Comparison of ENCODE assay signal across 19 mouse cellular contexts in genomic region chr9:41745979-41746647, GRCm38 (mm10).
"Had no signal": no experiment of that assay in that cellular context is flagged by ENCODE, and none has a peak within 500 bp of the region (broad histone marks: within the 10 kb centered on the region; RNA-seq: fewer than 3 reads in every experiment).

No protein-coding gene starts in this region.

- H3K27ac ChIP-seq: kidney, postnatal 0 days; left cerebral cortex, adult 2 months; limb, embryonic 12.5 days; limb, embryonic 15.5 days; liver, embryonic 14.5 days; macrophage; midbrain, embryonic 10.5 days; midbrain, embryonic 13.5 days; neural tube, embryonic 13.5 days had no signal

- ATAC-seq: hindbrain, embryonic 16.5 days; liver, postnatal 0 days; lung, postnatal 0 days; midbrain, embryonic 13.5 days; midbrain, embryonic 16.5 days had no signal

- H3K4me3 ChIP-seq: left cerebral cortex, adult 2 months; limb, embryonic 12.5 days; limb, embryonic 15.5 days; megakaryocyte, embryonic 14.5 days; midbrain, embryonic 10.5 days; midbrain, embryonic 13.5 days; myocyte; neural tube, embryonic 13.5 days had no signal

- DNase-seq: layer of hippocampus, postnatal 36 days; left cerebral cortex, postnatal 4 days; liver, postnatal 0 days; lung, embryonic 14.5 days; thymus, postnatal 25 days had no signal

- H3K36me3 ChIP-seq: limb, embryonic 12.5 days; limb, embryonic 15.5 days; midbrain, embryonic 10.5 days; midbrain, embryonic 13.5 days; neural tube, embryonic 13.5 days had no signal

- H3K4me1 ChIP-seq: limb, embryonic 12.5 days; limb, embryonic 15.5 days; megakaryocyte, embryonic 14.5 days; midbrain, embryonic 10.5 days; midbrain, embryonic 13.5 days; neural tube, embryonic 13.5 days had no signal

- H3K27me3 ChIP-seq: limb, embryonic 12.5 days; limb, embryonic 15.5 days; megakaryocyte, embryonic 14.5 days; midbrain, embryonic 13.5 days; neural tube, embryonic 13.5 days had no signal
